Mouse (Mus musculus) MEL (cell line): ENCODE measurements at regions not wholly inside any gene's neighbourhood (a gene's known extent, or its start where the extent isn't known, plus 50 kb on each side); places are given as distances from the start of the nearest gene placed in this dataset.

ENCODE experiments used
- DNase-seq: peaks from one replicate; pipeline ENCODE4 v3.0.0; 2011; ENCODE audit warnings: low read depth, low spot score
- H3K27ac ChIP-seq: 2 replicates; pipeline ENCODE4 v1.5.1; 2012; ENCODE audit warnings: low read depth, mild to moderate bottlenecking, control low read depth, low read length, moderate library complexity; ENCODE audit not compliant: control insufficient read depth
- H3K27me3 ChIP-seq, 2 experiments: fragments of 150-350 bp in 1 of 2; sonication (generic) in 1 of 2; 2 replicates each; pipeline ENCODE4 v1.6.1; 2012; ENCODE audit warnings: low read length in 2 of 2, mild to moderate bottlenecking in 2 of 2, improper control_type of control experiment in 1 of 2, moderate library complexity in 1 of 2; ENCODE audit not compliant: insufficient read depth in 2 of 2, control insufficient read depth in 1 of 2
- H3K36me3 ChIP-seq, 2 experiments: 2 replicates each; pipeline ENCODE4 v1.6.1; 2012 to 2014; ENCODE audit warnings: low read length in 2 of 2, improper control_type of control experiment in 1 of 2, inconsistent platforms in 1 of 2, mild to moderate bottlenecking in 1 of 2; ENCODE audit not compliant: insufficient read depth in 2 of 2, control insufficient read depth in 1 of 2
- H3K4me1 ChIP-seq, 2 experiments: fragments of 150-350 bp in 1 of 2; sonication (generic) in 1 of 2; 2 replicates each; pipeline ENCODE4 v1.6.1; 2012; ENCODE audit warnings: low read length in 2 of 2, improper control_type of control experiment in 1 of 2, mild to moderate bottlenecking in 1 of 2; ENCODE audit not compliant: insufficient read depth in 2 of 2, control insufficient read depth in 1 of 2
- H3K4me3 ChIP-seq, 2 experiments: fragments of 150-350 bp in 1 of 2; sonication (generic) in 1 of 2; 2 replicates each; pipeline ENCODE4 v1.5.1; 2012; ENCODE audit warnings: low read depth in 2 of 2, low read length in 2 of 2, mild to moderate bottlenecking in 2 of 2, moderate library complexity in 2 of 2, control low read depth in 1 of 2, improper control_type of control experiment in 1 of 2; ENCODE audit not compliant: control insufficient read depth in 1 of 2, insufficient read depth in 1 of 2
- H3K79me2 ChIP-seq: 2 replicates; pipeline ENCODE4 v1.6.1; 2012; ENCODE audit warnings: mild to moderate bottlenecking, low read length, moderate library complexity; ENCODE audit not compliant: control insufficient read depth, poor library complexity, insufficient read depth
- H3K9ac ChIP-seq: 2 replicates; pipeline ENCODE4 v1.6.1; 2012; ENCODE audit warnings: low read depth, mild to moderate bottlenecking, control low read depth, low read length, moderate library complexity; ENCODE audit not compliant: control insufficient read depth, poor library complexity, severe bottlenecking
- H3K9me3 ChIP-seq: fragments of 150-350 bp; sonication (generic); replicated peaks from 2 replicates; pipeline ENCODE4 v1.6.1; 2012; ENCODE audit warnings: mild to moderate bottlenecking, low read length, improper control_type of control experiment, moderate library complexity; ENCODE audit not compliant: insufficient read depth
- EP300 ChIP-seq, 2 experiments: IDR thresholded peaks; 2 replicates each; pipeline ENCODE4 v1.6.1; 2011; ENCODE audit warnings: improper control_type of control experiment in 2 of 2, low read length in 2 of 2, low read depth in 1 of 2, mild to moderate bottlenecking in 1 of 2
- ETS1 ChIP-seq: IDR thresholded peaks from 2 replicates; pipeline ENCODE4 v1.6.1; 2012; ENCODE audit warnings: low read depth, mild to moderate bottlenecking, inconsistent platforms, low read length, improper control_type of control experiment, moderate library complexity
- GABPA ChIP-seq: IDR thresholded peaks from 2 replicates; pipeline ENCODE4 v1.6.1; 2012; ENCODE audit warnings: low read depth, mild to moderate bottlenecking, inconsistent platforms, low read length, improper control_type of control experiment, moderate library complexity
- GATA1 ChIP-seq: IDR thresholded peaks from 2 replicates; pipeline ENCODE4 v1.6.1; 2011; ENCODE audit warnings: low read depth, low read length, improper control_type of control experiment
- KAT2A ChIP-seq: conservative IDR thresholded peaks from 2 replicates; pipeline ENCODE4 v1.6.1; 2012; ENCODE audit warnings: low read depth, low read length, improper control_type of control experiment, inconsistent platforms
- MAX ChIP-seq: IDR thresholded peaks from 2 replicates; pipeline ENCODE4 v1.6.1; 2011; ENCODE audit warnings: low read length, improper control_type of control experiment
- MAZ ChIP-seq: IDR thresholded peaks from 2 replicates; pipeline ENCODE4 v1.6.1; 2012; ENCODE audit warnings: low read depth, mild to moderate bottlenecking, inconsistent platforms, low read length, improper control_type of control experiment
- MEF2A ChIP-seq: IDR thresholded peaks from 2 replicates; pipeline ENCODE4 v1.6.1; 2014; ENCODE audit warnings: low read depth, mild to moderate bottlenecking, inconsistent platforms, low read length, improper control_type of control experiment; ENCODE audit not compliant: poor library complexity, insufficient replicate concordance, severe bottlenecking; ENCODE audit errors: extremely low read depth
- MXI1 ChIP-seq: IDR thresholded peaks from 2 replicates; pipeline ENCODE4 v1.6.1; 2011; ENCODE audit warnings: mild to moderate bottlenecking, low read depth, low read length, improper control_type of control experiment
- MYB ChIP-seq: IDR thresholded peaks from 2 replicates; pipeline ENCODE4 v1.6.1; 2011; ENCODE audit warnings: mild to moderate bottlenecking, low read depth, low read length, improper control_type of control experiment
- POLR2A ChIP-seq, 2 experiments: IDR thresholded peaks; 2 replicates each; pipeline ENCODE4 v1.6.1; 2011 to 2012; ENCODE audit warnings: low read length in 2 of 2, mild to moderate bottlenecking in 2 of 2, control low read depth in 1 of 2, improper control_type of control experiment in 1 of 2, low read depth in 1 of 2, moderate library complexity in 1 of 2; ENCODE audit not compliant: control insufficient read depth in 1 of 2, insufficient read depth in 1 of 2, poor library complexity in 1 of 2
- POLR2AphosphoS2 ChIP-seq: IDR thresholded peaks from 2 replicates; pipeline ENCODE4 v1.6.1; 2011; ENCODE audit warnings: low read length, improper control_type of control experiment
- POLR2AphosphoS5 ChIP-seq: IDR thresholded peaks from 2 replicates; pipeline ENCODE4 v1.6.1; 2012; ENCODE audit warnings: low read depth, borderline replicate concordance, mild to moderate bottlenecking, inconsistent platforms, low read length, moderate library complexity, mixed read lengths
- RAD21 ChIP-seq: IDR thresholded peaks from 2 replicates; pipeline ENCODE4 v1.6.1; 2011; ENCODE audit warnings: mild to moderate bottlenecking, low read depth, low read length, improper control_type of control experiment
- SIN3A ChIP-seq: IDR thresholded peaks from 2 replicates; pipeline ENCODE4 v1.6.1; 2012; ENCODE audit warnings: low read length, improper control_type of control experiment, inconsistent platforms
- SMC3 ChIP-seq: IDR thresholded peaks from 2 replicates; pipeline ENCODE4 v1.6.1; 2011; ENCODE audit warnings: low read depth, low read length, improper control_type of control experiment
- TAL1 ChIP-seq: IDR thresholded peaks from 2 replicates; pipeline ENCODE4 v1.6.1; 2012; ENCODE audit warnings: mild to moderate bottlenecking, inconsistent platforms, low read length, moderate library complexity, mixed read lengths
- TCF12 ChIP-seq: IDR thresholded peaks from 2 replicates; pipeline ENCODE4 v1.6.1; 2014; ENCODE audit warnings: low read depth, mild to moderate bottlenecking, inconsistent platforms, low read length, improper control_type of control experiment, moderate library complexity
- USF1 ChIP-seq: IDR thresholded peaks from 2 replicates; pipeline ENCODE4 v1.6.1; 2014; ENCODE audit warnings: low read depth, mild to moderate bottlenecking, inconsistent platforms, low read length, improper control_type of control experiment, moderate library complexity
- ZC3H11A ChIP-seq: IDR thresholded peaks from 2 replicates; pipeline ENCODE4 v1.6.1; 2012; ENCODE audit warnings: low read depth, mild to moderate bottlenecking, inconsistent platforms, low read length, improper control_type of control experiment
- ZKSCAN1 ChIP-seq: IDR thresholded peaks from 2 replicates; pipeline ENCODE4 v1.6.1; 2012; ENCODE audit warnings: low read depth, mild to moderate bottlenecking, inconsistent platforms, low read length, improper control_type of control experiment, moderate library complexity
- ZNF384 ChIP-seq: IDR thresholded peaks from 2 replicates; pipeline ENCODE4 v1.6.1; 2012; ENCODE audit warnings: low read depth, mild to moderate bottlenecking, inconsistent platforms, low read length, improper control_type of control experiment

GRCm38 (mm10) chr16:76764994-76765393, 248.5 kb upstream of the Usp25 start:
- no peaks in the 10 kb centered on the region for H3K79me2 ChIP-seq
- DNase-seq, result no peak
- H3K36me3 ChIP-seq, result no peaks in the 10 kb centered on the region
- H3K4me1 ChIP-seq, result no peaks in the 10 kb centered on the region
- no peak overlapping the region for H3K9ac ChIP-seq
- no peak for TF ChIP-seq KAT2A
- TF ChIP-seq MEF2A, result no peak
- TF ChIP-seq POLR2A (IDR thresholded peaks at IDR 0.05; ENCODE audit: control insufficient read depth in 1 of 2, insufficient read depth in 1 of 2, low read depth in 1 of 2, low read length in 2 of 2, poor library complexity in 1 of 2), result no peak
- no peak for TF ChIP-seq ETS1
- no peak for TF ChIP-seq SIN3A
- no peak for TF ChIP-seq EP300 (IDR thresholded peaks at IDR 0.05; ENCODE audit: low read depth in 1 of 2, low read length in 2 of 2)
- no peak for TF ChIP-seq MAX
- TF ChIP-seq GATA1, result no peak
- TF ChIP-seq TCF12, result no peak
- no peak for TF ChIP-seq ZKSCAN1
- no peak for TF ChIP-seq POLR2AphosphoS2
- TF ChIP-seq MXI1, result no peak
- no peak for TF ChIP-seq MYB
- no peak overlapping the region for H3K4me3 ChIP-seq
- no peaks in the 10 kb centered on the region; a peak in 1 of 4 replicates for H3K27me3 ChIP-seq
- no peak overlapping the region for H3K27ac ChIP-seq
- no peaks in the 10 kb centered on the region for H3K9me3 ChIP-seq

- no peak for DNase-seq
- H3K9me3 ChIP-seq, result no peaks in the 10 kb centered on the region
- no peak overlapping the region for H3K4me3 ChIP-seq
These were observed 250.8 kb upstream of the Usp25 start for GRCm38 (mm10) chr16:76762619-76763283.

More at GRCm38 (mm10) chr16:76762619-76763283, 250.8 kb upstream of the Usp25 start:
- H3K9ac ChIP-seq, result no peak overlapping the region
- H3K79me2 ChIP-seq, result no peaks in the 10 kb centered on the region
- H3K4me1 ChIP-seq, result no peaks in the 10 kb centered on the region
- no peaks in the 10 kb centered on the region for H3K36me3 ChIP-seq
- no peak overlapping the region for H3K27ac ChIP-seq
- H3K27me3 ChIP-seq, result no peaks in the 10 kb centered on the region; a peak in 1 of 4 replicates
- TF ChIP-seq POLR2AphosphoS5 (no peak), USF1 (no peak), MEF2A (no peak), SIN3A (no peak), ZNF384 (no peak), RAD21 (no peak), MAZ (no peak), GABPA (no peak), TAL1 (no peak), ZC3H11A (no peak), SMC3 (no peak)
